Mouse (Mus musculus) spleen, adult 2 months (tissue): ENCODE results near the gene Pnpla5. TPM values are rescaled to one million over a fixed set of nuclear protein-coding genes. Genes with fewer than 3 reads are reported as not detected.
"Not testable (repeated sequence)": the region's sequence is repeated elsewhere in the genome, so short reads cannot be mapped to it uniquely, and the experiment has no call there.

Experiments
- DNase-seq, 2 experiments: peaks; one replicate each; pipeline versions ENCODE4 v3.0.0 to v3.0.0-alpha.2; 2012 to 2021; ENCODE audit warnings: low spot score in 2 of 2, low read depth in 1 of 2
- H3K27ac ChIP-seq: fragments of 200-500 bp; 2 replicates; pipeline ENCODE4 v1.5.1; 2012; ENCODE audit warnings: low read length, inconsistent platforms; ENCODE audit not compliant: insufficient read depth
- H3K27me3 ChIP-seq: fragments of 200-500 bp; 2 replicates; pipeline ENCODE4 v1.6.1; 2012; ENCODE audit warnings: mild to moderate bottlenecking, moderate library complexity, low read length, inconsistent platforms; ENCODE audit not compliant: control insufficient read depth, insufficient read depth
- H3K36me3 ChIP-seq: fragments of 200-500 bp; 2 replicates; pipeline ENCODE4 v1.6.1; 2012; ENCODE audit warnings: mild to moderate bottlenecking, low read length, inconsistent platforms; ENCODE audit not compliant: control insufficient read depth, insufficient read depth
- H3K4me1 ChIP-seq: fragments of 200-500 bp; 2 replicates; pipeline ENCODE4 v1.6.1; 2011; ENCODE audit warnings: inconsistent platforms; ENCODE audit not compliant: control insufficient read depth, insufficient read depth, insufficient read length
- H3K4me3 ChIP-seq: fragments of 200-500 bp; 2 replicates; pipeline ENCODE4 v1.5.1; 2011; ENCODE audit warnings: mild to moderate bottlenecking, inconsistent platforms; ENCODE audit not compliant: insufficient read depth, insufficient read length; ENCODE audit errors: extremely low read depth
- CTCF ChIP-seq: fragments of 200-500 bp; IDR thresholded peaks from 2 replicates; pipeline ENCODE4 v1.5.1; 2011; ENCODE audit warnings: mild to moderate bottlenecking, inconsistent platforms; ENCODE audit not compliant: insufficient read depth, insufficient read length, insufficient replicate concordance; ENCODE audit errors: extremely low read depth
- POLR2A ChIP-seq: fragments of 200-500 bp; IDR thresholded peaks from 2 replicates; pipeline ENCODE4 v1.6.1; 2011; ENCODE audit warnings: low read depth, low read length, inconsistent platforms
- WGBS: fragments of 180-500 bp; shearing (Covaris S2); methylation state at CpG from one replicate; pipeline ENCODE4 v1.1.7; 2018; 5-methylcytosine and 5-hydroxymethylcytosine counted together
- polyA plus RNA-seq: library from polyadenylated mRNA; depleted of rRNA; stranded (reverse); fragments of >200 nt; gene quantifications from 2 replicates; pipeline ENCODE4 v1.2.3, GENCODE M21; 2012

Gene Pnpla5
- polyA plus RNA-seq, 1 experiment: not detected

DNA sequence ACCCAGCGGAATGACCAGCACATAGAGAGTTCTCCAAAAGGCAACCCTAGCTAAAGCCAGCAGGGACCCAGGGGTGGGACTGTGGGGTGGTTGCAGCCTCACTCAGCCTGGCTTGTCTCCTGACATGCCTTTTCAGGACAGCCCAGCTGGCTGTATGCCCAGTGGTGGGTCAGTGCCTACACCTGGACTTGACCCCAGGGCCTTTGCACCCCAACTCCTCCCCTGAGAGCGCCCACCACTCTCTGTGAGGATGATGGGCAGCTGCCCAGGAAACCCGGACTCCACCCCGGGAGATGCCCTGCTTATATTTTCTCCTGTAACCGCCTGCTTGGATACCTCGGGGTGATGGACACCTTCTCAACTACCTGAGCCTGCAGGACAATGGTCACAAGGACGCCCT is 18.3 kb downstream of the Pnpla5 start:
- 78% methylated on average over 7 of the region's 7 CpGs for WGBS
- peaks cover 12% of the 10 kb centered on the region for H3K27me3 ChIP-seq

DNA sequence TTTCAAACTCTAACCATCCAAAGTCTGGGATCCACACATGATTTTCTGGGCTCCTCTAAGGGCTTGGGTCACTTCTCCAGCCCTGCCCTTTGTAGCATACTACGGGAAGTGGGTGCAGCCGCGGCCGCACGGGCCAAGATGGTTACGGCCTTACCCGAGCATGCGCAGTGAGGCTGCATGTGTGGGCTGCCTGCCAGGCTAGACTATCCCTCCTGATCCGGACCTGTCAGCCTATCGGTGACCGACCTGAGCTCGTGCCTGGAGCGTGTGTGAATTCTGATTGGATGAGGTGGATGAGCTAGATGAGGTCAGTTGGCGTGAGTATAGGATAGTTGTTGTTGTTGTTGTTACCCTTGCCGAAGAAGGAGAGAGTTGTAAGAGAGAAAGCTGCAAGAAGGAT is 25.4 kb downstream of the Pnpla5 start:
- DNase-seq: not testable (repeated sequence)

More for the DNA sequence above, 18.3 kb downstream of the Pnpla5 start:
- Histone ChIP-seq H3K4me1 (peaks cover 5% of the 10 kb centered on the region), H3K36me3 (no peaks in the 10 kb centered on the region), H3K4me3 (no peak overlapping the region), H3K27ac (no peak overlapping the region)
- no peak for DNase-seq
- TF ChIP-seq CTCF (no peak), POLR2A (no peak)

DNA sequence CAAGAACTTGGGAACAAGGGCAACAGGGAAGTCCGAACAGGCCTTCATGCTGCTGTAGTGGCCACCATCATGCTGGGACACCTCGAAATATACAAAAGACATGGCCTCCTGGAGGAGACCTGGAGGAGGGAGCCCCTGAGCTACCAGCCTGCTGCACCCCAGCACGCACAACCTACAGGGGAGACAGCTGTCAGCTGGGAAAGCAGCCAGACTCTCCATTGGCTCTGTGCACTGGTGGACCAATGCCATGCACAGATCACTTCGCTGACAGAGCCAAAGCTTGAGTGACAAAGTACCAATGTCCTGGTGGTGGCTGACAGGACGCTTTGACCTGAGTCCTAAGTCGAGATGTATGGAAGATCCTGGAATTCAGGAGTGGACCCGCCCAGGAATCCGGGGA is 26.9 kb downstream of the Pnpla5 start:
- H3K27ac ChIP-seq: no peak overlapping the region
- H3K4me3 ChIP-seq: no peak overlapping the region
- H3K27me3 ChIP-seq: no peaks in the 10 kb centered on the region
- TF ChIP-seq CTCF: no peak
- TF ChIP-seq POLR2A: no peak
- 79% methylated on average over 8 of the region's 8 CpGs for WGBS
- no peaks in the 10 kb centered on the region for H3K36me3 ChIP-seq
- no peak for DNase-seq
- H3K4me1 ChIP-seq: no peaks in the 10 kb centered on the region

More for the DNA sequence above, 25.4 kb downstream of the Pnpla5 start:
- H3K4me1 ChIP-seq, H3K27me3 ChIP-seq, H3K36me3 ChIP-seq, H3K4me3 ChIP-seq, H3K27ac ChIP-seq: not testable (repeated sequence)
- WGBS: 87% methylated on average over 15 of the region's 15 CpGs

DNA sequence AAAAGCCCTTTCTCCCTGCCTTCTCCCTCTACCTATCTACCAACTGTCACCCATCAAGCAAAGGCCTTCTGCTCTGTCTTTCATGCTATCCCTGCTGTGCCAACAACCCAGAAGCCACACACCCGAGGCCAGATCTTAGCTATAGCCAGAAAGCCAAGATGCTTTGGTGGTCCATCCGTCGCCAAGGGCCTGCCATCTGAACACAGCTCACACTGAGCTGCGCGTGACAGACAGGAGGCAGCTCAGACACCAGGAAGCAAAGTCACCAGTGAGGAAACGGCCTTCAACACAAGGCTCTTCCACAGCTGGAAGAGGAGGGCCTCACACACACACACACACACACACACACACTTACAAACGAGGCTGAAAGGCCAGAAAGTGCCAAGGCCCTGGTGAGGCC is 28.1 kb downstream of the Pnpla5 start:
- Histone ChIP-seq H3K4me1 (no peaks in the 10 kb centered on the region), H3K36me3 (no peaks in the 10 kb centered on the region), H3K4me3 (no peak overlapping the region), H3K27ac (no peak overlapping the region), H3K27me3 (no peaks in the 10 kb centered on the region)
- WGBS: 54% methylated on average over 7 of the region's 7 CpGs
- TF ChIP-seq POLR2A (no peak), CTCF (no peak)
- no peak for DNase-seq

DNA sequence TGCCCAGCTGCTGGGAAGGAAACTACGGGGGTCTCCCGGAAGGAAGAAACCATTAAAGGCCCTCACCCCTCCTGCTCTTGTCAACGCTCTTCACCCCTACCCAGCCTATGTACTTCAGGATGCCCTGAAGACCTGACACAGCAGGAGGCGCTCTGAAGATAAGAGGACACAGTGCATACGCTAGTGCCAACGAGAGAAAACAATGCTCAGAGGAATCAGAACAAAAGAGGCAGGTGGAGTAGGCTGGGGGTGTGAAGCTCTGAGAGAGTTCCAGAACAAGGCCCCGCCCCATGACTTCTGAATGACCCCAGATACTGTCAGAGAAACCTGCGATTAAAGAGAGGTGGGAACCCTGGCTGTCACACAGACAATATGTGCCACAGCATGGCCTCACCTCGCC is 36.2 kb downstream of the Pnpla5 start:
- WGBS: 51% methylated on average over 9 of the region's 9 CpGs
- no peak for TF ChIP-seq CTCF
- TF ChIP-seq POLR2A: no peak
- Histone ChIP-seq H3K27me3 (no peaks in the 10 kb centered on the region), H3K4me3 (no peak overlapping the region), H3K36me3 (no peaks in the 10 kb centered on the region), H3K4me1 (no peaks in the 10 kb centered on the region), H3K27ac (no peak overlapping the region)
- no peak for DNase-seq

DNA sequence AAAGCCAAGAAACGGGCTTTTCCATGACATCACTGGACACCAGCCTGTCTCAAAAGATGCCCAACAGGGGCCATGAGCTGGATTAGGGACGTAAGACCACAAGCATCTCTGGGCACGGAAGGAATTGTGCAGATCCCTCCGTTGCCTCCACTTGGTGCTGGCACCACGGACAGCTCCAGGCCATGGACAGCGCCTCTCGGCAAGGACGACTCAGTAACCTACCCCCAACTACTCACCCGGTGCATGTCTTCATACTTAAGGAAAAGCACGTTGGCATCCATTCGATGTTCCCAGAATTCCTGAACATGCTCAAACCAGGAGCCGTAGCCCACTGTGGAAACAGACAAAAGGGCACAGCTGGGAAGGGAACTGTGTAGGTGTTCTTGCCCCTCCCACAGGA is 36.6 kb downstream of the Pnpla5 start:
- WGBS: 35% methylated on average over 12 of the region's 12 CpGs
- TF ChIP-seq POLR2A: no peak
- TF ChIP-seq CTCF: no peak

DNA sequence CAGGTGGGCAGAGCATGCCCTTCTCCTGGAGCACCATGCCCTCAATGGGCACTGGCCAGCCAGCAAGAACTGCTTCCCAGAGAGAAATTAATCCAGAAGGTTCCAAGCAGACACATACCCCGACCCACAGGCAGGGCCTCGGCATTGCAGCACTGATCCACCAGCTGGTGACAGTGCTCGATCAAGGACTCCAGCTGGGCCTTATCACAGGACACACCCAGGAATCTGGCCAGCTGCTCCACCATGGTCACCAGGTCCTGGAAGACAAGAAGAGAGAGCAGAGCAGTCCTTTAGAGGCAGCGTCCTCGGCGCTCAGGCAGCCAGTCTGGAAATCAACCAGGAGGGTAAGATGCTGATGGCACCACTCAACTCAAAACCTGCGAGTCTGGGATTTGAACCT is 42.9 kb downstream of the Pnpla5 start:
- no peaks in the 10 kb centered on the region; the same call in 1 of the 2 replicates for H3K27me3 ChIP-seq
- H3K27ac ChIP-seq: no peak overlapping the region
- no peak overlapping the region for H3K4me3 ChIP-seq
- 69% methylated on average over 7 of the region's 7 CpGs for WGBS
- H3K4me1 ChIP-seq: no peaks in the 10 kb centered on the region
- TF ChIP-seq CTCF: no peak
- TF ChIP-seq POLR2A: no peak
- H3K36me3 ChIP-seq: no peaks in the 10 kb centered on the region
- DNase-seq: no peak

More for the DNA sequence above, 36.6 kb downstream of the Pnpla5 start:
- H3K4me1 ChIP-seq: no peaks in the 10 kb centered on the region
- DNase-seq: no peak
- H3K27ac ChIP-seq: no peak overlapping the region
- H3K27me3 ChIP-seq: no peaks in the 10 kb centered on the region
- H3K4me3 ChIP-seq: no peak overlapping the region
- no peaks in the 10 kb centered on the region for H3K36me3 ChIP-seq
